Mouse (Mus musculus) naive thymus-derived CD4-positive, alpha-beta T cell, adult 5 months (primary cell): ENCODE data around the gene Sntg2. TPM values are rescaled to one million over a fixed set of nuclear protein-coding genes. Genes with fewer than 3 reads are reported as not detected.

Source experiments
- polyA plus RNA-seq: library from polyadenylated mRNA; unstranded; fragments of 100-300 nt; shearing (Covaris generic); gene quantifications from one replicate; pipeline ENCODE4 v1.2.1, GENCODE M21; 2017

The Sntg2 gene
- not detected for polyA plus RNA-seq

GRCm38 (mm10) chr12:30372933-30373501, at the start of gene Sntg2:
Sntg2 (minus strand) TSS chr12:30373375.

GRCm38 (mm10) chr12:30132524-30132923, 240.7 kb downstream of the Sntg2 start, which contains the start of gene Tpo:
Tpo (minus strand) TSS chr12:30132624.

Other genes with a start within 250 kb of the Sntg2 start
- not detected for gene Tpo, start 240.8 kb downstream of the Sntg2 start, polyA plus RNA-seq
- gene Tmem18, start 211.1 kb upstream of the Sntg2 start, polyA plus RNA-seq: 10.7 TPM